Mouse (Mus musculus) liver, embryonic 14.5 days (tissue): ENCODE results near the gene Ldah.

Experiments used
- CTCF ChIP-seq: IDR thresholded peaks from 2 replicates; pipeline ENCODE4 v1.5.1; 2016; ENCODE audit warnings: antibody characterized with exemption, low read depth, control low read depth
- EP300 ChIP-seq: IDR thresholded peaks from 2 replicates; pipeline ENCODE4 v1.6.1; 2016; ENCODE audit warnings: antibody characterized with exemption, low read depth

DNA sequence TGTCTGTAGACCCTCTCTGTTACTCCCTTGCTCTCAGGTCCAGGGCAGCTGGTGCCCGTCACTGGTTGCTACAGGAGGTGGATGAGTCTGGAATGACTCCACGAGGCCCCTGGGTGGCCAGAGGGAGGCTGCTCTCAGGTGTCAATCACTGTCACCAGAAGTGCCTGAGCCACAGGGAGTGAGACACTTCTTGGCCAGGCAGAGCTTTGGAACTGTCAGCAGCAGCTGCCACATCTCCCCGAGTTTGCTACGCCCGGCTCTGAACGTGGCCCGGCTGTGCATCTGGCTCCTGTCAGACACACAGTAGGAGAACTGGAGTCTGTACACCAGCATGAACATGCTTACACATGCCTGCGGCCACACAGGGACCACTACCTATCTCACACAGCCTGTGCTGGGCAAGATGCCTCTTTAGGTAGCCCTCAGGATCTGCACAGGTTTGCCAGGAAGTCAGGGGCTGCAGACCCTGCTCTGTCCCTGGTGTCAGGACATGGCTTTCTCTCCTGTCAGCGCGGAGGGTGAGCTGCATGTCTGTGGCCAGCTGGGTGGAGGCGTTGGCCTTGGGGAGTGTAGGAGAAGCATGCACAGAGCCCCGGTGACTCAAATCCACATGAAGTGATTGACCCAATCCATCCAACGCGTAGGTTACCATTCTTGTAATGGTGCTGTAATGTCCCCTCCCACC, 123.7 kb downstream of the Ldah start:
- TF ChIP-seq CTCF (no peak), EP300 (no peak)
